In genomic region chr11:109244635-109245360, GRCm38 (mm10) we compare ENCODE assay signal across 8 mouse cellular contexts. TPM values are rescaled to one million over a fixed set of nuclear protein-coding genes. Genes with fewer than 3 reads are reported as not detected.
DNase-seq lines count a peak whose midpoint lies in the region; ATAC-seq and TF ChIP-seq lines count a peak whose summit lies in the region.

No protein-coding gene starts in this region.

- no peak overlapping the region for H3K27ac ChIP-seq in ES-E14 (ENCODE audit: insufficient read depth, low read depth, low read length, poor library complexity, severe bottlenecking)
- no peak overlapping the region for H3K27ac ChIP-seq in limb, embryonic 13.5 days
- peak overlapping the region; percentile 28 for H3K27ac ChIP-seq in midbrain, postnatal 0 days (ENCODE audit: low read depth, low read length)

- ATAC-seq in limb, embryonic 13.5 days (ENCODE audit: low FRiP score, low read depth): peak; percentile 84
- ATAC-seq in midbrain, postnatal 0 days (ENCODE audit: low FRiP score): peak; percentile 74

- H3K4me2 ChIP-seq in limb, embryonic 13.5 days (replicated peaks): peak overlapping the region; percentile 51
- peak overlapping the region; percentile 23; the same call in 1 of the 2 replicates for H3K4me2 ChIP-seq in midbrain, postnatal 0 days (ENCODE audit: low read depth, low read length, poor library complexity, severe bottlenecking)

- DNase-seq in 416B (ENCODE audit: low read depth) (peak; percentile 71), ES-E14 (ENCODE audit: low read depth, low spot score) (peak; percentile 36)
- DNase-seq in cerebellum, adult 8-10 months: peak; percentile 48
- DNase-seq in forelimb bud, embryonic 11.5 days (ENCODE audit: low read depth, low spot score): peak; percentile 78
- peak; percentile 7 for DNase-seq in kidney, adult 11 months
- peak; percentile 88 for DNase-seq in midbrain, postnatal 0 days (ENCODE audit: low spot score)
- DNase-seq in thymus, postnatal 14 days: peak; percentile 23

- in situ Hi-C loops in ES-E14 (cut with MboI; ENCODE audit: low sequenced_read_pairs in 2 of 2, unreplicated experiment in 2 of 2): loop anchor here in 1 of 2 experiments (5.0 to 25.0 kb wide), 2 partner anchors 198 to 343 kb away; no protein-coding TSS in a partner anchor

- H3K36me3 ChIP-seq in ES-E14 (ENCODE audit: control insufficient read depth, insufficient read depth, low read length, poor library complexity, severe bottlenecking): no peaks in the 10 kb centered on the region
- no peaks in the 10 kb centered on the region for H3K36me3 ChIP-seq in limb, embryonic 13.5 days
- peaks cover 3% of the 10 kb centered on the region; the same call in 1 of the 2 replicates for H3K36me3 ChIP-seq in midbrain, postnatal 0 days (ENCODE audit: insufficient read depth, low read length)

- H3K9ac ChIP-seq in ES-E14 (ENCODE audit: insufficient read depth, low read depth, low read length, poor library complexity, severe bottlenecking): peak overlapping the region; percentile 47; the same call in 1 of the 2 replicates
- H3K9ac ChIP-seq in limb, embryonic 13.5 days: no peak overlapping the region
- no peak overlapping the region for H3K9ac ChIP-seq in midbrain, postnatal 0 days (replicated peaks; ENCODE audit: low read length, poor library complexity, severe bottlenecking)

- TF ChIP-seq CTCF in midbrain, postnatal 0 days (IDR thresholded peaks at IDR 0.05): peak; percentile 94

- no peaks in the 10 kb centered on the region for H3K4me1 ChIP-seq in ES-E14 (ENCODE audit: control insufficient read depth in 2 of 2, insufficient read depth in 2 of 2, low read length in 2 of 2, poor library complexity in 1 of 2)
- 0 out of 2 replicates have a peak, but pooled peaks cover 5% of the 10 kb centered on the region for H3K4me1 ChIP-seq in limb, embryonic 13.5 days
- no peaks in the 10 kb centered on the region for H3K4me1 ChIP-seq in midbrain, postnatal 0 days (ENCODE audit: insufficient read depth, low read length)

- 17% methylated on average over 23 of the region's 23 CpGs for WGBS in limb, embryonic 13.5 days
- WGBS in midbrain, postnatal 0 days: 24% methylated on average over 23 of the region's 23 CpGs

- peaks cover 4% of the 10 kb centered on the region; the same call in 1 of the 2 replicates for H3K27me3 ChIP-seq in limb, embryonic 13.5 days
- no peaks in the 10 kb centered on the region for H3K27me3 ChIP-seq in midbrain, postnatal 0 days (ENCODE audit: insufficient read depth, low read length)

- peak overlapping the region; percentile 45 to 65 for H3K4me3 ChIP-seq in ES-E14 (ENCODE audit: insufficient read depth in 1 of 2, low read depth in 1 of 2, low read length in 2 of 2, poor library complexity in 1 of 2, severe bottlenecking in 1 of 2)
- peak overlapping the region; percentile 15; the same call in 1 of the 2 replicates for H3K4me3 ChIP-seq in limb, embryonic 13.5 days
- no peak overlapping the region for H3K4me3 ChIP-seq in midbrain, postnatal 0 days (ENCODE audit: low read depth, low read length)

- no peaks in the 10 kb centered on the region for H3K9me3 ChIP-seq in ES-E14 (ENCODE audit: control insufficient read depth, insufficient read depth, low read depth, low read length)
- no peaks in the 10 kb centered on the region for H3K9me3 ChIP-seq in limb, embryonic 13.5 days
- no peaks in the 10 kb centered on the region for H3K9me3 ChIP-seq in midbrain, postnatal 0 days (ENCODE audit: low read length)

TF ChIP-seq in ES-E14, 5 proteins besides CTCF, POLR2A, EP300 and RAD21:
- no peak for TF ChIP-seq CHD2 (IDR thresholded peaks at IDR 0.05; ENCODE audit: low read depth, low read length)
- no peak for TF ChIP-seq HCFC1 (IDR thresholded peaks at IDR 0.05; ENCODE audit: borderline replicate concordance, insufficient read depth, low read length)
- TF ChIP-seq ZNF384 (IDR thresholded peaks at IDR 0.05; ENCODE audit: low read depth, low read length): no peak
- peak; percentile 80; the same call in 1 of the 2 replicates for TF ChIP-seq ZC3H11A (IDR thresholded peaks at IDR 0.05; ENCODE audit: borderline replicate concordance, low read depth, low read length)

RNA-seq across cellular contexts. Expression of gene Rgs9, which starts 53.1 kb away (rescaled TPM):
- 1.6 and 2.5 TPM in 2 replicates for total RNA-seq in ES-E14 (2012; rRNA removed)
- polyA plus RNA-seq in limb, embryonic 13.5 days (2015; fragmentation: Nextera tagmentation; extraction: Ambion mirVana): 4.9 TPM in 2 replicates
- 33.8 and 42.1 TPM in 2 replicates for total RNA-seq in midbrain, postnatal 0 days (2014; rRNA removed)
- polyA plus RNA-seq in midbrain, postnatal 0 days (2015; fragmentation: Nextera tagmentation; extraction: Ambion mirVana): 19.3 and 23.3 TPM in 2 replicates

Comparison
In these comparisons a context has a peak if more than half of its experiments do, and no peak if none do; other contexts are left out.
1. DNase-seq: peak in every context shown above with its lines; median percentile 88 in midbrain, postnatal 0 days; 78 in forelimb bud, embryonic 11.5 days; 71 in 416B; 48 in cerebellum, adult 8-10 months; 36 in ES-E14; 23 in thymus, postnatal 14 days; 7 in kidney, adult 11 months.